Mouse (Mus musculus): ENCODE measurements around the gene Dlgap3.

Gene Dlgap3

GRCm38 (mm10) chr4:127174075-127174899 lies 5.3 kb downstream of the Dlgap3 start:
- DNase-seq (ENCODE audit: low read depth, low spot score) = no peak

- DNase-seq (ENCODE audit: low read depth, low spot score) = no peak
Observed at GRCm38 (mm10) chr4:127174900-127175278, 5.9 kb downstream of the Dlgap3 start.

GRCm38 (mm10) chr4:127177961-127178360 lies 9.0 kb downstream of the Dlgap3 start:
- no peak for DNase-seq (ENCODE audit: low read depth, low spot score)

- DNase-seq (ENCODE audit: low read depth, low spot score) = no peak
Observed at GRCm38 (mm10) chr4:127178671-127179070, 9.7 kb downstream of the Dlgap3 start.

- no peak for DNase-seq (ENCODE audit: low read depth, low spot score)
Observed at GRCm38 (mm10) chr4:127179469-127180449, 10.8 kb downstream of the Dlgap3 start.

- DNase-seq (ENCODE audit: low read depth, low spot score) = no peak
Observed at GRCm38 (mm10) chr4:127180450-127180840, 11.4 kb downstream of the Dlgap3 start.

GRCm38 (mm10) chr4:127181010-127181409 lies 12.0 kb downstream of the Dlgap3 start:
- DNase-seq (ENCODE audit: low read depth, low spot score) = no peak

GRCm38 (mm10) chr4:127183867-127184266 lies 14.9 kb downstream of the Dlgap3 start:
- DNase-seq (ENCODE audit: low read depth, low spot score) = no peak

- DNase-seq (ENCODE audit: low read depth, low spot score) = no peak
Observed at GRCm38 (mm10) chr4:127190921-127191320, 21.9 kb downstream of the Dlgap3 start.

GRCm38 (mm10) chr4:127192704-127193103 lies 23.7 kb downstream of the Dlgap3 start:
- DNase-seq (ENCODE audit: low read depth, low spot score) = no peak

GRCm38 (mm10) chr4:127193378-127194155 lies 24.6 kb downstream of the Dlgap3 start:
- DNase-seq (ENCODE audit: low read depth, low spot score) = no peak

- no peak for DNase-seq (ENCODE audit: low read depth, low spot score)
Observed at GRCm38 (mm10) chr4:127194477-127195269, 25.7 kb downstream of the Dlgap3 start.

GRCm38 (mm10) chr4:127198609-127199008 lies 29.6 kb downstream of the Dlgap3 start:
- DNase-seq (ENCODE audit: low read depth, low spot score) = no peak

GRCm38 (mm10) chr4:127199406-127199805 lies 30.4 kb downstream of the Dlgap3 start:
- DNase-seq (ENCODE audit: low read depth, low spot score) = no peak

- DNase-seq (ENCODE audit: low read depth, low spot score) = no peak
Observed at GRCm38 (mm10) chr4:127200164-127200722, 31.2 kb downstream of the Dlgap3 start.

- DNase-seq (ENCODE audit: low read depth, low spot score) = no peak
Observed at GRCm38 (mm10) chr4:127200769-127201617, 32.0 kb downstream of the Dlgap3 start.

- no peak for DNase-seq (ENCODE audit: low read depth, low spot score)
Observed at GRCm38 (mm10) chr4:127203081-127203480, 34.1 kb downstream of the Dlgap3 start.

GRCm38 (mm10) chr4:127211318-127211717 lies 42.3 kb downstream of the Dlgap3 start:
- no peak for DNase-seq (ENCODE audit: low read depth, low spot score)

- no peak for DNase-seq (ENCODE audit: low read depth, low spot score)
Observed at GRCm38 (mm10) chr4:127214510-127214909, 45.5 kb downstream of the Dlgap3 start.

- no peak for DNase-seq (ENCODE audit: low read depth, low spot score)
Observed at GRCm38 (mm10) chr4:127215103-127215502, 46.1 kb downstream of the Dlgap3 start.
